Mouse (Mus musculus): ENCODE results near the gene Parvg.

Gene Parvg

DNA sequence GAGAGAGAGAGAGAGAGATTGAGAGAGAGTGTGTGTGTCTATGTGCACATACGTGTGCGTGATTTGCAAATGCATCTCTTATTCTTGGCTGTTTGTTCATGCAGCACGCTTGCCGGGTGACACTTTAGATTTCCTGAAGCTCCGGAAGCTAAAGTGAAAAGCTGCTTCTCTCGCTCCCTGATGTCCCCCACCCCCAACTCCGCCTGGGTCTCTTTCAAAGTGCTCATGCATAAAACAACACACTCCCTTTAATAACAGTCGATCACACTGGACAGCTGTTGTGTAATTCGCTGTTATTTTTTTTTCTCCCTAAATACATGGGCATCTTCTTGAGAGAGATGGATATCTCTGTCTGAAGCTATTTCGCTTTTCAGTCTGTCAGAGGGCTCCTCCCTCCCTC lies 18.5 kb upstream of the Parvg start:
- DNase-seq (ENCODE audit: low spot score): no peak

DNA sequence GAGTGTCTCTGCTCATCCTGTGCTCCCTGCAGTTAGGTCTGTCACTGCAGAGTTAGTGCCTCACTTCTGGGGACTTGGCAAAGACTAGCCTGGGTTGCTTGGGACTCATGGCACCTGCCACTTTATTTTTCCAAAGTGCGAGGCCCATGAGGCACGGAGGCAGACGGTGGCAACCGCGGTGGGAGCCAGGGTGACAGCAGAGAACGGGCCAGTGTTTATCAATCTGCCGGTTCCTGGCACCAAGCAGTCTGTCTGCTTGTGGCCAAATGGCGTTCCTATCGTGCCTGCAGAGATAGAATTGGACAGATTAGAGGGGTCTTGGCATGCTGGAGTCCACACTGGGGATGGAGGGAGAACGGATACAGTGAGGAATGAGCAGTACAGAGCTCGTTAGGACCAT lies 13.6 kb upstream of the Parvg start:
- DNase-seq (ENCODE audit: low spot score): no peak

DNA sequence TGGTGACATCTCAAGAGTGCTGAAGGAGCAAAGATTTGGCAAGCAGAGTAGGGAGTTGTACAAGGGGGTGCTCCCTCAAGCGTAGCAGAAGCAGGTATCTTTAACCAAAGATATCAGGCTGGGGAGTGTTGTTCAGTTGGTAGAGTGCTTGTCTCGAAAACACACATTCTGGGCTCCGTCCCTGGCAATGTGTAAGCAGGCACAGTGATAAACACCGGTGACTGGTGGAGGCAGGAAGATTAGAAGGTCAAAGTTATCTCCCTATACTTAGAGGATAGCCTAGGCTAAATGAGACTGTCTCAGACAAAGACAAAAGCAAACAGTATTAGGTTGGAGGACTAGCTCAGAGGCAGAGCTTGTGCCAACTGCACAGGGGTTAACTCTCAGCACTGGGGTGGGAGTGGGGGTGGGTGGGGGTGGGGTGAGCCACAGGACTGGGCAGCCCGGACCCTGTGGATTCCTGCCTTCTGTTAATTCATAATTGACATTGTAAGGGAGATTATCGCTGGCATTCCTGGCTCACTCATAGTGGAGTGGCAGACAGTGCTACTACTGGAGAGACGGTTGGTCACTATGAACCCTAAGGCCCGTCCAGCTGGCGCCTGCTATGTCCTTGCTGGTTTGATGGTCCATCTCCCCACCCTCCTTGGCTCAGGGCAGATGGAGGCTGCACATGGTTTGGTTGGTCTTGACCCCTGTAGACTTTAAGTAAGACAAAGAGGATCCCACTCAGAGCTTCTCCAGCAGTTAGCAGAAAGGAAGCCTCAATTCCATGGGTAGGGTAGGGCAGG lies 12.3 kb upstream of the Parvg start:
- no peak for DNase-seq (ENCODE audit: low spot score)

DNA sequence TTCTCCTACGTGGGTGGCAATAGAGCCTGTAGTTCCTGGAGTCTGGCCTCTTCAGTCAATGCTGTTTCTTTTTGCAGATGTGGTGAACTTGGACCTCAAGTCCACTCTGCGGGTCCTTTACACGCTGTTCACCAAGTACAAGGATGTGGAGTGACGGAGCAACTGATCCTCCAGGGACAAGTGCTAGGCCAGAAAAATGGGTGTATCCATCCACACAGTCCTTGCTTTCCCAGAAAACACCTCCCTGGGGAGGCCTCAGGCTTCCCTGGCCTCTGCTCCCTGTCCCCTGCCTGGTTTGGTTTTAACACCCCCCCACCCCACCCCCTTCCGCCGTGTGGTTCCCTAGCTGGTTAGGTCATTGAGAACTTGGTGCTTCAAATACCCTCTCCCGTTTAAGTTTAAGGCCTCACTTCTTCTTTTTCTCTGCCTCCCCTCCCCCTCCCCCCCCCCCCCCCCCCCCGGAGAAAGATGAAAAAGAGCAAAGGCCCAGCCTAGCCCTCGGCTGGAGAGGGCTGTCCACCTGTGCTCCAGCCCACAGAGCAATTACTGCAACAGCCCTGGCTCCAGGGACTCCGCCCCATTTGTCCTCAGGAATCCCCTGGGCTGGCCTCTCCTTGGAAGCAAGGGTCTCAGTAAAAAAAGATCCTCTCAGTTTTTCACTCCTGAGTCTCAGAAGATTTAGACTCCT lies 10.8 kb upstream of the Parvg start:
- no peak for DNase-seq (ENCODE audit: low spot score)

DNA sequence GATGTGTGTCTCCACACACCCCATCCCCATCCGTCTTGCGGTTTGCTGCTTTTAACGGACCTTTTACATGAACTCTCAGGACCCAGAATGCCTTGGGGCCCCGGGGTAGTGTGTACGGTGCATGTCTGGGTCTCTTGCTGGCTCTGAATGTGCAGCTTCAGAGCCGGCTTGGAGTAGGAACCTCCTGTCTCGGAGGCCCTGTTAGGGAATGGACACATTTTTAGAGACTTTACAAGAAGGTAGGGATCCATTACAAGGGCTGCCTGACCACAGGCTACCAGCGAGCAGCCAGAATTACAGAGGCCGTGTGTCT lies 10.3 kb upstream of the Parvg start:
- peak; percentile 31 for DNase-seq (ENCODE audit: low spot score)

DNA sequence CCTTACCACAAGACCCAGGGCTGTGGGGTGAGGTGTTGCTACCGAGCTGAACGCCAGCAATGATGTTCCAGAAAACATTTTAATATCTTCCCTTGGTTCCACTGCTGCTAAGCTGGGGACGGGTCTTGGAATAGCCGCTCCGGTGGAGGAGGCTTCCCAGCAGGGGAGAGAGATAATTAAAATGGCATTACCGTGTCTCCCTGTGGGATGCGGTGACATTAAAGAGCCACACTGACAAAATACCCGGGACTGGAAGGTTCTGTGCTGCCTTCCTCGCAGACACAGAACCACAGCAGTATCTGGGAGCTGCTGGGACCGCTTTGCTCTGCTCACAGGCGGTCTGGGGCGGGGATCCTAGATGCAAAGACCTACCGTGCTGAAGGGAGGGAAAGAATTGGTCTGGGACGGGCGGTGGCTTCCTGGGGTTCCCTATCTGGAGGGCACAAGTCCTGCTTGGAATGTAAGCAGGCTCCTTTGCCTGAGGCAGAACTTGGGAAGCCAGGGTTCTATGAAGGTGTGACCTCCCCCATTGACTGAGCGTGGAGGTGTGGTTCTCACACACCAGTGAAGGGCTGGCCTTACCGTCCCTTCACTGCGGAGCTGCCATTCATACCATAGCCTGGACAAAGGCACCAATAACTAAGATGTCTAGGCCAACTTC lies 9.3 kb upstream of the Parvg start:
- DNase-seq (ENCODE audit: low spot score): no peak

DNA sequence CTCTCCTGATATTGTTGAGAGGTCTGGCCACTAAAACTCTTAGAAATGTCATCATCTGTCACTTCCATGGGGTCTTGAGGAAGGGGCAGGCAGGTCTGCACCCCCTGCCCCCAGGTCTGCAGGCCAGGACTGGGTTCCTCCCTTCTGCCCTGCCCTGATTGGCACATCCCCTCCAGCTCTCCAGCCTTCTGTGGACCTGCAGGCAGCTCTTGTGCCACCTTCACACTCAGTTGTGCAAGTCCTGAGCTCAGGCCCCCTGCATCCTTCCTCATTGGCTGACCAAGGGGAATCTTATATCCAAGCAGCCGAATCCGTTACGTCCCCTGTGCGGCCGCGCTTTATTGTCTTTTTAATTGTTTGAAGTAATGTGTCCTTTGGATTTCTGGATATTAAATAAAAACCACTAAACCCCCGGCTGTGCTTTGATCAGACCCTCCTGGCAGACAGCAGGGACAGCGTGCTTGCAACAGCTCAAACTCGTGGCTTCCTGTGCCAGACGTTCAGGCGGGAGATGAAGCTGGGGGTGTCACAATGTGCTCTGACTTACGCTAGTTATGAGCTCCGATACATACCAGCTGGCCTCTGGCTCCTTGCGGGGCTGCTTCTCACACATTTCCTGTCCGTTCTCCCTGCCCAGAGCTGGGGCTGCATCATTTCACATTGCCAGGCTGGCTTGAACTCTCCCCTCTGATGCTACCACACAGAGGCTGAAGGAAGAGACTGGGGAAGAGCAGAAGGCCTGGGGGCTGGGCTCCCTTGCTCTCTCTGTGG lies 8.4 kb upstream of the Parvg start:
- DNase-seq (ENCODE audit: low spot score): no peak

DNA sequence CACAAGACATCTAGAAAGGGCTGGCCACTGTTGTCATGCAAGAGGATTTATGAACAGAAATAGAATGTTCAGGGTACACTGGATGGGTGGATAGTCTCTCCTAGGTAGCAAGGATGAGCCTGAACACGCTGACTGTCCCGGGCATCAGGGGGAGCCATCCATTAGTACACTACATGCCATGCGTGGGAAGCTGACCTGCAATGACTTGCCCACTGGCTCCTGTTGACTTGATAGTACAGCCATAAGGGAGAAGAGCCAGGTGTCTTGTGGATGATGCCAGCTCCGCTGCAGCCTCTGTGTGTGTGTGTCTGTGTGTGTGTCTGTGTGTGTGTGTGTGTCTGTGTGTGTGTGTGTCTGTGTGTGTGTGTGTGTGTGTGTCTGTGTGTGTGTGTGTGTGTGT lies 4.4 kb upstream of the Parvg start:
- no peak for DNase-seq (ENCODE audit: low spot score)

DNA sequence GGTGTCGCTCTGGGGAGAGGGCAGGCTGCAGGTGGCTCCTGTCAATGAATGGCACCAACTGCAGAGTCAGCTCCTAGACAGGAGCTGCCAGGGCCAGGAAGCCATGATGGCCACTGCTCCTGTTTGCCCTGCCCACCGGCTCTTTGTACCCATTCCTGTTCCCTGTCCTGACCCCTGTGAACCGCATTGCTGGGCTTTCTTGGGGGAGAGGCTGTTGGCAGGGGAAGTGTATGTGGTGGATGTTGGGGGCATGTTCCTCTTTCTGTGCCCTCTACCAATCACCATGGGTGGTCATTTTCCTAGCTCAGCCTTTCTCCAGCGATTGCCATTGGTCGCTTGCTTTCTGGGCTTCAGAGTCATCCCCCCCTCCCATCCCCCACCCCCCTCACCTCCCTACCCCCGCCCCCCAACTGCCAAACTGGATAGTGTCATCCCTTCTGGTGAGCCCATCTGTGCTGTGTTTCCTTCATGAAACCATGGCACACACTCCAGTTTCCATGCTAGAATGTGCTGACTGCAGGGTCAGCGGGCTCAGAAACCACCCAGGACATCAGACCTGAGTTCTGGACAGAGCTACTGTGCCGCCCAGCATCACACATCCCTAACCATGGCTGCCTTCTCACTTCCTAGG lies 2.2 kb upstream of the Parvg start:
- DNase-seq (ENCODE audit: low spot score): no peak

DNA sequence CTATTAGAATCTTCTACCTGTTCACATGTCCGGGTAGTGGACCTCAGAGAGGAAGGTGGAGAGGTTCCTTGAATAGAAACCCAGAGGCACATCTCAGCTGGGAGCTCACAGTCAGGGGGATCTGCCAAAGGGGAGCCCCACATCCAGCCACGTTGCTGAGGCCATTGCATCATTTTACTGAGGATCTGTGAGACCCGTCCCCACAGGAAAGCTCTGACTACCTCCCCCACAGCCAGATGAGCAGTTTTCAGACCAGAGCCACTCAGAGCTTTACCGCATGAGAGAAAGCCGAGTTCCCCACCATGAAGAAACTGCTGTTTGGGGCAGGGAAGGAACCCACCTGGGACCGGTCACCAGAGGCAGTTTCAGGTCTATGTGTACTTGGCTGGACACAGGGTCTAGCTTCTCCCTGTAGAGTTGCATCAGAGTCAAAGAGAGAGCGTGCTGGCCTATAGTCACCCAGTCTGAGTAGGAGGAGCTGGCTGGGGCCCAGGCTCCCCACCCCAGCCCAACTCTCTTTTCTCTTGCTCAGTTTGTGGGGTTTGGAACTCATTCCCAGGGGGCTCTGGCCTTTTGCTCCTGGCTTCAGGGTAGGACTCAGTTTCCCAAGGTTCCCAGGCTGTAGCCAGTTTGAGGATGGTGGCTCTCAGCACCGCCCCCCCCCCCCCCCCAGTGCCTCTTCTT lies 1.2 kb downstream of the Parvg start:
- no peak for DNase-seq (ENCODE audit: low spot score)

DNA sequence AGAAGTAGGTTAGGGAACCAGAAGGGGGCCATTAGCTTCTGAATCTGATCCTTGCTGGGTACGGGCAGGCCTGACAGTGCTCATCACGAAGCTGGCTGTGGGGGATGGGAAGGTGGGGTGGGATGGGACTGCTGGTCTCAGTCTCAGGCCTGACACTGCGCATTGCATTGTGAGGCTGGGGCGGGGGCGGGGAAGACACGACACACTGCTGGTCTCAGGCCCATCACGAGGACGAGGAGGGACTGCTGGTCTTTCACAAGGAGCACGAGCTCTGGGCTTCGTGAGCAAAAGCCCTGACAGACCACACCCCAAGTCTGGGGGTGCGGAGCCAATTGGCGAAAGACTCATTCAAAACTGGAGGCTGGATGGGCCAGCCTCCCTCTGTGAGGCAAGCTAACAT lies 1.9 kb downstream of the Parvg start:
- no peak for DNase-seq (ENCODE audit: low spot score)

DNA sequence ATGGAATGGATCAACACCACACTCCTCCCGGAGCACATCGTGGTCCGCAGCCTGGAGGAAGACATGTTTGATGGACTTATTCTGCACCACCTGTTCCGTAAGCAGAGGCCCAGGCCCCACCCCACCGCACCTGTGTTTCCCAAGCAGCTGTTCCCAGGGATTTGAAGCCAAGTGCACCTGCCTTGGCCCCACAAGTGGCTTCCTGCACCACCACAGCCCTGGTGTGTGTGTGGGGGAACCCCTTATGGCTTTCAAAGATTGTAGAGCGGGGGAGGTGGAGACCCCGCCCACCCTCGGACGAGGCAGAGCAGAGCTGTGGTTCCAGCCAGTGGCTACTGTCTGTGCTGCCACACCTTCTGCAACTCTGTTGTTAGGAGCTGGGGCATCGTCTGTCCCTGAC lies 5.0 kb downstream of the Parvg start:
- no peak for DNase-seq (ENCODE audit: low spot score)

DNA sequence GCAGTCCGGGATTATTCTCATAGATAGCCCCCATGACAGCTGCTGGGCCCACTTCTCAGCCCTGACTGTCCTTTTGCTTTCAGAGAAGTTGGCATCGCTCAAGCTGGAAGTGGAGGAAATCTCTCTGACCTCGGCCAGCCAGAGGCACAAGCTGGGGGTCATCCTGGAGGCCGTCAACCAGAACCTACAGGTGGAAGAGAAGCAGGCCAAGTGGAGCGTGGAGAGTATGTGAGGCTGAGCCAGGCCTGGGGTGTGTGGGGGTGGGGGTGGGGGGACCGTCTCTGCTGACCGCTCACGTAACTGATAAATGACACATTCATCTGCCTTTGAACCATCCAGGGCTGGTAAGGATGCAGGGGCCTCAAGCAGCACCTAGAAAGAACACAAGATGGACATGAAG lies 6.1 kb downstream of the Parvg start:
- no peak for DNase-seq (ENCODE audit: low spot score)

DNA sequence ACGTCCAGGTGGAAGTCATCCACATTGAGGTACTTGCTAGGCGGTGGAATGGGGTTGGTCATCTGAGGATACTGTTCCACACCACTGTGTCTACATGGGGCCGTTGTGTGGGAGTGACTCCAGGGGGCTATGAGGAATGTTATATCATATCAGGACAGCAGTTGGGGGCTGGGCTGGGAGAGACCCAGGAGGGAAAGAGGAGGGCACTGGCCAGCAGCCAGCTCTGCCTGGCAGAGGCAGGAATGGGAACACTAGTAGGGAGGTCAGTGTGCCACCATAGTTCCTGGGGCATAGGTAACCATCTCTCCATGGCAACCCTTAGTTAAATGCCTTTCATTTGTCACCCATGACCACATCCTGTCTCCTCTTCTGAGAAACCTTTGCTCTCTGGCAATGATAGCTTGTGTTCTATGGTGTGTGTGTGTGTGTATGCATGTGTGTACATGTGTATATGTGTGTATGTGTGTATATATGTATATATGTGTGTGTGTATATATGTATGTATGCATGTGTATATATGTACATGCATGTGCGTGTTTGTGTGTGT lies 7.3 kb downstream of the Parvg start:
- DNase-seq (ENCODE audit: low spot score): no peak

DNA sequence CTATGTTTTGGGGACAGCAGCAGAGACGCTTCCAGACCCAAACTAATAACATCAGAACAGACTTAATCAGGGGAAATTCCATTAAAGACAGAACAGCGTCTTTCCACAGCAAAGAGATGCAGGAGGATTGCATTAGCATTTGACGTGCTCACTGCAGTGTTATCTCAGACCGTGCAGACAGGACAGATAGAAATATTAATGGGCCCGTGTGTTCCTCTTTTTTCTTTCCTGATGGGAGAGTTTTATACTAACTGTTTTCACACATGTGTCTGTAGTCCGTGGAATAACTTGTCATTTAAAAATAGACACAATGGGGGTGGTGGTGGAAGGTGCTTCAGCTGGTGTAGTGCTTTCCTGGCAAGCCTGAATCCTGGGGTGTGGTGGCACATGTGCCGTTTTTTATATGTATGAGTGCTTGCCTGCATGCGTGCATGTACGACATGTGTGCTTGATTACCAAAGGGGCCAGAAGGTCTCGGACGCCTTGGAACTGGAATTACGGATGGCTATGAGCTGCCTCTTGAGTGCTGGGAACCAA lies 12.5 kb downstream of the Parvg start:
- no peak for DNase-seq (ENCODE audit: low spot score)

DNA sequence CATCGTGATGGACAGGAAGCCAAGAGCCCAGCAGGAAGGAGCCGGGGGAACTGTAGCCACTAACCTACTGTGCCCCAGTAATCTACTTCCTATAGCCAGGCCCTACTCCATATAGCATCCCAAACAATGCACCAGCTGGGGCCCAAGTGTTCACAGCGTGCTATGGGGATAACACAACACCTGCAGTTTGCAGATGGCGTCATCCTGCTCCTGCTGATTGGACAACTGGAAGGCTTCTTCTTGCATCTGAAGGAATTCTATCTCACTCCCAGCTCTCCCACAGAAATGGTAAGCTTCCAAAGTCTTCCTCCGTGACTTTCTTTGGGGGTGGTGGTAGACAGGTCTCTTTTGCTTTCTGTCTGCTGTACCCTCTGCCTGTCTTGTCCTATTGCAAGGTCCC lies 13.8 kb downstream of the Parvg start:
- DNase-seq (ENCODE audit: low spot score): no peak

DNA sequence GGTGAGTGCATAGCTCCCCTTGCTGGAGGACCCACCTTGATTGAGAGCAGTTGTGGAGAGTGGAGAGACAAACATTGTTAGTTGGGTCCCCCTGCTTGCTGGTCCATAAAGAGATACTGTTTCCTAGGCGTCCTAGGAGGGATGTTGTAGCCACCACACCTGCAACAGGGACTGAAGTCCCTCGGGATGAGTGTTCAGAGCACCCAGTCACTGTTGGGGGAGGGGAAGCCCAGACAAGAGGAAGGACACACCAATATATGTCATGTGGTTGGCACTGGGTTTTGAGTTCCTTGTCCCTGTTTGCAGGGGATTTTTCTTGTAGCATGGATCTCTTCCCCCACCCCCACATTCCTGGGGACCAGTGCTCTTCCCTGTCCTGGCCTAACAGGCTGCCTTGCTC lies 17.1 kb downstream of the Parvg start:
- no peak for DNase-seq (ENCODE audit: low spot score)

DNA sequence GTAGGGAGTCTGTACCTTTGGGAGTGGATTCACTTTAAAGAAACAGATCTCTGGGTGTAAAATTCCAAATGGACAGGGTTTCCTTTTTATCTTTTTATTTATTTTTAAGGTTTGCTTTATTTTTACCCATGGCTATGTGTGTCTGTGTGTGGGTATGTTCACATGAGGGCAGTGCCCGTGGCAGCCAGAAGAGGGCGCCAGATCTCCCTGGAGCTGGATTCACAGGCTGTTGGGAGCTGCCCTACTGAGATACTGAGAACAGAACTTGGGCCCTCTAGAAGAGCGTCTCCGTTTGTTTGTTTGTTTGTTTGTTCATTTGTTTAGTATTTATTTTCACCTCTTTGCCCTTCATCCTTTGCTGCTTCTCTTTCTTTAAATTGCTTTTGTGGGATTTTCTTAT lies 24.9 kb downstream of the Parvg start:
- no peak for DNase-seq (ENCODE audit: low spot score)

DNA sequence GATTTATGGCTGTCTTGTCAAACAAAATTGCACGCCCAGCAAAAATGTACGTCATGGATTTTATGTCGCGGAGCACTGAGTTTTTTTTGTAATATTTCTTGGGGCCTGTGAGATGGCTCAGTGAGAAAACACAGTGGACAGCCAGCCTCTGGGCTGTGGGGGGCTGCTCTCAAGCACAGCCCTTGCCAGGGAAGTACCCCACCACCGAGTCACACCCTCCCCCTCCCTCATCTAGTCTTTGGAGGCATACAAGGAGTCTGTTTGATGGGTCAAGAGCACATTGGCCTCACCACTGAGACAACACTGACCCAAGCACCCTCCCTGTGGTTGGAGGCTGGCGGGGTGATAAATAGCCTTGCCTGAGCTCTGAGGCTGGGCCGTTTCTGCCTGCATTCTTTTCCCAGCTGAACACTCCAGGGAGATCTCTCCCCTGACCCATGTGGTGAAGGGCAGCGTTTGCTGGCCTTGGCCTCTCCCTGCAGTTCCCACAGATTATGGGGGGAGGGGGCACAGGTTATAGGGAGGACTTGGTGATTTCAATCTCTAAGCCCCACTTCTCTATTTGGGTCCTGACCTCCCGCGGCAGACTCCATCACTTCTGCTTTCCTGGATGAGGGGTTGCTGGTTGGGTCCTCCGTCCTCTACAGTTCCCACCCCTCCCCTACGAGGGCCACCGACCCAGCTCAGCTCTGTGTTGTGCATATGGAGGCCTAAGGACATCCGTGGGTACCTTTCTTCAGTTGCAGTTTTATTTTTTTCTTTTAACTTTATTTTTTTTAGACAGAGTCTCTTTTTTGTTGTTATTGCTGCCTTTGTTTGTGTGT lies 26.3 kb downstream of the Parvg start:
- no peak for DNase-seq (ENCODE audit: low spot score)

DNA sequence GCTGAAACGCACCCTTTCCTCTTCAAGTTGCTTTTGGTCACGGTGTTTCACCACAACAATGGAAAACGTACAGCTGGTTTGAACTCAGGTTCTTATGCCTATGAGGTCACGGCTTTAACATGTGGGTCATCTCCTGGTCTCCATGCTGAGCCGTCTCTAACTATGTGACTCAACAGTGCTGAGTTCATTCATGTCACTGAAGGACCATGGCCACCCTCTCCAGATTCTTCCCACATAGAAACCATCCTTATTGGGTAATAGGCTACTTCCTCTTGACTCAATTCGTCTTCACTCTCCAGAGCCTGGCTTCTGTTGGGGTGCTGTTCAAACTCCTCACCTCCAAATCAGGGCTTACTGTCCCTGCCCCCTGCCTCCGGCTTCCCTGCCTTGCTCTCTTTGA lies 27.5 kb downstream of the Parvg start:
- no peak for DNase-seq (ENCODE audit: low spot score)

All from spleen, adult 12 weeks (tissue).